Mouse (Mus musculus) monocyte, adult 59 days (primary cell): ENCODE results near the gene Mageb18. TPM values are rescaled to one million over a fixed set of nuclear protein-coding genes. Genes with fewer than 3 reads are reported as not detected.

Experiments
- total RNA-seq, 2 experiments: library from RNA; stranded (reverse); gene quantifications; one replicate each; pipeline ENCODE4 v1.2.4; 2023

Gene Mageb18
- total RNA-seq: not detected

GRCm38 (mm10) chrX:92599472-92599871, at the start of gene Mageb18:
Gene Mageb18, minus strand, starts transcription at chrX:92599572.

GRCm38 (mm10) chrX:92489649-92490048, 109.7 kb downstream of the Mageb18 start, which contains the start of gene Gm5941:
Gene Gm5941, plus strand, starts transcription at chrX:92489949.

Other genes starting within 250 kb of the Mageb18 start
- not detected for gene Gm5941, start 109.6 kb downstream of the Mageb18 start, total RNA-seq